Comparison of ENCODE assay signal across 17 mouse cellular contexts in the genomic region with DNA sequence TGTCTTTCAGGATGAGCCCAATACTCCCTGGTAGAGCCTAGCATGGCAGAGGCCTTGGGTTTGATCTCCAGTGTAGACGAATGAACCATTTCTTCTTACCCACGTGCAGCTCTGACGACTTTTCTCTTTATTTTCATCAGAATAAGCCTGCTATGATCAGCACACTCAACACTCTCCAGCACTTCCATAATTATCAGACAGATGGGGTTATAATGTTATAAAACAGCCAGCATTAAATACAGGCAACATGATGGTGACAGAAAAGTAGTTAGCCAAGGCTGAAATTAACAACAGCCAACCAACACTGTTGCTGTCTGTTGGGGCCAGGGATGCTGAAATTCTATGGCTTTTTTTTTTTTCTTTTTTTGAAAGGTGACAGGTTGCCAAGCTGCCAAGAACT.
"Had no signal": no experiment of that assay in that cellular context is flagged by ENCODE, and none has a peak within 500 bp of the region (broad histone marks: within the 10 kb centered on the region; RNA-seq: fewer than 3 reads in every experiment).

No protein-coding gene starts in this region.

- H3K27me3 ChIP-seq: midbrain, embryonic 12.5 days; midbrain, embryonic 15.5 days; neural tube, embryonic 13.5 days; neural tube, embryonic 15.5 days had no signal

- H3K4me2 ChIP-seq: lung, embryonic 14.5 days; midbrain, embryonic 12.5 days; midbrain, embryonic 15.5 days; neural tube, embryonic 13.5 days; neural tube, embryonic 15.5 days had no signal

- ATAC-seq: midbrain, embryonic 15.5 days had no signal

- H3K27ac ChIP-seq: midbrain, embryonic 10.5 days; midbrain, embryonic 12.5 days; midbrain, embryonic 15.5 days; neural tube, embryonic 13.5 days; neural tube, embryonic 15.5 days had no signal

- H3K9ac ChIP-seq: lung, embryonic 14.5 days; midbrain, embryonic 12.5 days; midbrain, embryonic 15.5 days; neural tube, embryonic 13.5 days; neural tube, embryonic 15.5 days had no signal

- H3K9me3 ChIP-seq: midbrain, embryonic 10.5 days; midbrain, embryonic 12.5 days; midbrain, embryonic 15.5 days; neural tube, embryonic 13.5 days; neural tube, embryonic 15.5 days had no signal

- H3K4me3 ChIP-seq: midbrain, embryonic 10.5 days; midbrain, embryonic 12.5 days; midbrain, embryonic 15.5 days; myocyte; neural tube, embryonic 13.5 days; neural tube, embryonic 15.5 days had no signal

- H3K36me3 ChIP-seq: midbrain, embryonic 10.5 days; midbrain, embryonic 12.5 days; midbrain, embryonic 15.5 days; neural tube, embryonic 13.5 days; neural tube, embryonic 15.5 days had no signal

- DNase-seq: lung, adult 18-20 months; lung, embryonic 14.5 days; lung, postnatal 10 days; lung, postnatal 4 days; right cerebral cortex, adult 18-20 months; right cerebral cortex, postnatal 25 days; right cerebral cortex, postnatal 4 days; spleen, adult 18-20 months; thymus, adult 18-20 months; thymus, postnatal 14 days; thymus, postnatal 36 days had no signal
